Mouse (Mus musculus): ENCODE results near the gene Cage1. TPM values are rescaled to one million over a fixed set of nuclear protein-coding genes. Genes with fewer than 3 reads are reported as not detected.

Cage1 gene
- total and polyA plus RNA-seq, 2 experiments from 2014 or later = 0.99 to 1.2 TPM

- H3K9ac ChIP-seq (replicated peaks; ENCODE audit: low read depth, low read length) = no peak overlapping the region
- H3K36me3 ChIP-seq (replicated peaks; ENCODE audit: control insufficient read depth, insufficient read depth, low read length) = no peaks in the 10 kb centered on the region
- no peaks in the 10 kb centered on the region for H3K27me3 ChIP-seq (ENCODE audit: control insufficient read depth, insufficient read depth, low read length)
- ATAC-seq (ENCODE audit: insufficient read depth, low read depth) (no peak), DNase-seq (ENCODE audit: low spot score) (no peak)
- H3K4me3 ChIP-seq (ENCODE audit: low read depth, low read length) = no peak overlapping the region
- H3K9me3 ChIP-seq (replicated peaks; ENCODE audit: control insufficient read depth, low read length) = no peaks in the 10 kb centered on the region
- TF ChIP-seq CTCF (IDR thresholded peaks at IDR 0.05; ENCODE audit: low read depth) (no peak), EP300 (IDR thresholded peaks at IDR 0.05; ENCODE audit: low read depth) (no peak)
- peaks cover 7% of the 10 kb centered on the region; the same call in 1 of the 2 replicates for H3K4me1 ChIP-seq (ENCODE audit: control insufficient read depth, insufficient read depth)
- 55% methylated on average over 17 of the region's 17 CpGs for WGBS
- no peak overlapping the region for H3K27ac ChIP-seq (ENCODE audit: low read depth)
- no peak overlapping the region for H3K4me2 ChIP-seq (ENCODE audit: low read depth, low read length)
These were observed 71.5 kb downstream of the Cage1 start for GRCm38 (mm10) chr13:37965126-37965914.

- TF ChIP-seq EP300 (IDR thresholded peaks at IDR 0.05; ENCODE audit: low read depth) = no peak
- TF ChIP-seq CTCF (IDR thresholded peaks at IDR 0.05; ENCODE audit: low read depth) = no peak
- Histone ChIP-seq H3K27me3 (ENCODE audit: control insufficient read depth, insufficient read depth, low read length) (no peaks in the 10 kb centered on the region), H3K4me2 (ENCODE audit: low read depth, low read length) (peak overlapping the region; percentile 73), H3K4me1 (ENCODE audit: control insufficient read depth, insufficient read depth) (peaks cover 9% of the 10 kb centered on the region), H3K4me3 (ENCODE audit: low read depth, low read length) (peak overlapping the region; percentile 52), H3K9ac (replicated peaks; ENCODE audit: low read depth, low read length) (no peak overlapping the region), H3K9me3 (replicated peaks; ENCODE audit: control insufficient read depth, low read length) (no peaks in the 10 kb centered on the region), H3K27ac (ENCODE audit: low read depth) (no peak overlapping the region), H3K36me3 (replicated peaks; ENCODE audit: control insufficient read depth, insufficient read depth, low read length) (no peaks in the 10 kb centered on the region)
- WGBS = 44% methylated on average over 20 of the region's 20 CpGs
- ATAC-seq (ENCODE audit: insufficient read depth, low read depth) (no peak), DNase-seq (ENCODE audit: low spot score) (no peak)
These were observed 72.5 kb downstream of the Cage1 start for GRCm38 (mm10) chr13:37964128-37965087.

GRCm38 (mm10) chr13:37963354-37964007, 73.4 kb downstream of the Cage1 start:
- ATAC-seq (ENCODE audit: insufficient read depth, low read depth) = peak; percentile 62
- no peaks in the 10 kb centered on the region for H3K9me3 ChIP-seq (replicated peaks; ENCODE audit: control insufficient read depth, low read length)
- WGBS = 2% methylated on average over 12 of the region's 12 CpGs

GRCm38 (mm10) chr13:37962541-37962940, 74.3 kb downstream of the Cage1 start:
- Histone ChIP-seq H3K4me3 (ENCODE audit: low read depth, low read length) (no peak overlapping the region), H3K36me3 (replicated peaks; ENCODE audit: control insufficient read depth, insufficient read depth, low read length) (no peaks in the 10 kb centered on the region), H3K4me2 (ENCODE audit: low read depth, low read length) (no peak overlapping the region), H3K9me3 (replicated peaks; ENCODE audit: control insufficient read depth, low read length) (no peaks in the 10 kb centered on the region), H3K9ac (replicated peaks; ENCODE audit: low read depth, low read length) (no peak overlapping the region), H3K27ac (ENCODE audit: low read depth) (no peak overlapping the region), H3K4me1 (ENCODE audit: control insufficient read depth, insufficient read depth) (peaks cover 12% of the 10 kb centered on the region), H3K27me3 (ENCODE audit: control insufficient read depth, insufficient read depth, low read length) (no peaks in the 10 kb centered on the region)
- 83% methylated on average over 9 of the region's 9 CpGs for WGBS
- TF ChIP-seq CTCF (IDR thresholded peaks at IDR 0.05; ENCODE audit: low read depth) (no peak), EP300 (IDR thresholded peaks at IDR 0.05; ENCODE audit: low read depth) (no peak)
- ATAC-seq (ENCODE audit: insufficient read depth, low read depth) (no peak), DNase-seq (ENCODE audit: low spot score) (no peak)

More at GRCm38 (mm10) chr13:37963354-37964007, 73.4 kb downstream of the Cage1 start:
- no peaks in the 10 kb centered on the region for H3K36me3 ChIP-seq (replicated peaks; ENCODE audit: control insufficient read depth, insufficient read depth, low read length)
- peak overlapping the region; percentile 52 for H3K4me3 ChIP-seq (ENCODE audit: low read depth, low read length)
- peak; percentile 93 for DNase-seq (ENCODE audit: low spot score)
- no peak overlapping the region for H3K27ac ChIP-seq (ENCODE audit: low read depth)
- peak overlapping the region; percentile 73 for H3K4me2 ChIP-seq (ENCODE audit: low read depth, low read length)
- H3K4me1 ChIP-seq (ENCODE audit: control insufficient read depth, insufficient read depth) = peaks cover 12% of the 10 kb centered on the region
- peak; percentile 85 for TF ChIP-seq CTCF (IDR thresholded peaks at IDR 0.05; ENCODE audit: low read depth)
- TF ChIP-seq EP300 (IDR thresholded peaks at IDR 0.05; ENCODE audit: low read depth) = no peak
- H3K27me3 ChIP-seq (ENCODE audit: control insufficient read depth, insufficient read depth, low read length) = no peaks in the 10 kb centered on the region
- H3K9ac ChIP-seq (replicated peaks; ENCODE audit: low read depth, low read length) = peak overlapping the region; percentile 56

GRCm38 (mm10) chr13:37959936-37960335, 76.9 kb downstream of the Cage1 start:
- ATAC-seq (ENCODE audit: insufficient read depth, low read depth) = no peak
- WGBS = 79% methylated on average over 7 of the region's 7 CpGs
- DNase-seq (ENCODE audit: low spot score) = no peak
- H3K27me3 ChIP-seq (ENCODE audit: control insufficient read depth, insufficient read depth, low read length) = no peaks in the 10 kb centered on the region
- no peak overlapping the region for H3K4me2 ChIP-seq (ENCODE audit: low read depth, low read length)
- peaks cover 12% of the 10 kb centered on the region for H3K4me1 ChIP-seq (ENCODE audit: control insufficient read depth, insufficient read depth)
- no peak overlapping the region for H3K27ac ChIP-seq (ENCODE audit: low read depth)
- no peak overlapping the region for H3K4me3 ChIP-seq (ENCODE audit: low read depth, low read length)
- TF ChIP-seq CTCF (IDR thresholded peaks at IDR 0.05; ENCODE audit: low read depth) (no peak), EP300 (IDR thresholded peaks at IDR 0.05; ENCODE audit: low read depth) (no peak)
- H3K36me3 ChIP-seq (replicated peaks; ENCODE audit: control insufficient read depth, insufficient read depth, low read length) = no peaks in the 10 kb centered on the region
- no peaks in the 10 kb centered on the region for H3K9me3 ChIP-seq (replicated peaks; ENCODE audit: control insufficient read depth, low read length)
- no peak overlapping the region for H3K9ac ChIP-seq (replicated peaks; ENCODE audit: low read depth, low read length)
